Mouse (Mus musculus) spleen, postnatal 10 days (tissue): ENCODE measurements at regions not wholly inside any gene's neighbourhood (a gene's known extent, or its start where the extent isn't known, plus 50 kb on each side); places are given as distances from the start of the nearest gene placed in this dataset.
A peak's percentile ranks its signal among the peaks of the same experiment; 100 is the strongest.

Experiments used
- DNase-seq, 2 experiments: peaks; one replicate each; pipeline ENCODE4 v3.0.0; 2021 to 2022; ENCODE audit warnings: low spot score in 2 of 2

DNA sequence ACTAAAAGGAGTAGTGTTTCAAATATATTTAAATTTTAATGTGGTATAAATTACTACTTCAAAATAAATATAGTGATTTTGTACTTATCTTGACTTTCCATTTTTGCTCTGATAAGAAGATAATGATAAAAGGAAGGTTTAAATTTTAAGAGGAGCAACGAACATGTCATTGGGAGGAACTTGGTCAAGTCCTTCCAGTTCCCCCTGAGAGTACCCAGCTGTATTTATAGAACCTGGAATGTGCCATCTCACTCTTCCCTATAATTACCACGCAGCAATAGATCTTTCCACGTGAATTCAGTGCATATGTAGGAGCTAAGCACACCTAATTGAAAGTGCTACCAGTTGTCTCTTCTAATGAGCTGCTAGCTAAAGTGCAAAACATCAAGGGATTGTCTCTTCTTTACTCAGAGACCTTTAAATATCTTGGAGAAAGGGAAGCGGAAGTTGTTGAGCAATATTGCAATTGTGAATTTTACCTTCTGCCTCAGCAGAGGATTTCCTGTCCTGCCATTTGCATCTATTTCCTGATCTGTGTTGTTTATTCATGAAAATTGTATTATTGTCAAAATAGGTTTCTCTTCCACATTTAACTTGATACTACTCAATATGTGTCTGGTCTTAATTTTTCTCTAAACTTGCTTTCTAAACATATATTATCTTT lies 1243.0 kb upstream of the Zeb2 start:
- DNase-seq = no peak

DNA sequence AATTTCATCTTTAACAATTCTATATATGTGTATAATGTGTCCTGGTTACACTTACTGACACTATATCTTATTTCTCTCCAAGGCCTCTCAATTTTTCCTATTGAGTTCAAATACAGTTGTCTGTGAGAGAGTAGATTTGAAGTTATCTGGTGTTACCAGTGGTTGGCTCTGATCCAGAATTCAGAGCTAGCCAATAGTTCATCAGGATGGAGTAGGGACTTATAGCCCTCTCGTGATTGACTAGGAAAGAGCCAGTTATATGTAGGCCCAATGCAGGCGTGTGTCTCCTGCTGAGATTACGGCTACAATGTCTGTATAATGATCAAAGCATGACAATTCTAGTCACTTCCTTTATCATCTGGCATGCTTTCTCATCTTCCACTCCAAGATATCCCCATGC lies 1241.0 kb upstream of the Zeb2 start:
- no peak for DNase-seq

DNA sequence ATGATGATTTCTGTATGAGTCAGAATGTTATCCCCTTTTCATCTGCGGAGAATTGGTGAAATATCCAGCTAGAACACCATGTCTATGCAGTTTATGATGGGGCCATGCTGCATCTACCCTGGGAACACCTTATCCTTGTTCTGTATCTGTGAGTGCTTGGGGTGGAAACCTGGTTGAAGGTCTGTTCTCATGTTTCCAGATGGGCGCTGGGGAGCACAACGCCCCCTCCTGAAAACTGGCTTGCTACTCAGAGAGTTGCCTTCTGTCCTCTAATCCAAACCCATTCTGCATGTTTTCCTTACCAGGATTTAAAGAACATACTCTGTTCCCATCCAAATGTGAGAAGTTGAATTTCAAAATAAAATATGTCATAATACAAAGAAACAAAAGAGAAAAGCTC lies 1239.5 kb upstream of the Zeb2 start:
- DNase-seq = no peak

DNA sequence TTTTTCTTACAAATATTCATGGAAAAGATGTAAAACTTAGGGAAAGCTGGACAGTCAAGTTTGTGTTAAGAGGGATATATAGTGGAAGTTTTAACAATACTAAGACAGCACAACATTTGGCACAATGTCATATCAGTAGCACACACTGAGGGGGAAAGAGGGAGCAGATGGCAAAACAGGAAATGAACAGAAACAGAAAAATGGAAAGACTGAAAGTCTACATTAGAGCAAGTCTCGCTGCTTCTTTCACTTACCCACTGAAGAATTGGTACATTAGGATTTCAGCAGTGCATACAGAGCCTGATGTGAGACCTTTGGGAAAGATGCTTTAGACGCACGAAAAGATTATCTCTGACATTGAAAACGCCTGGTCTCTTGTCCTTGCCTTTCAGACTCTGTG lies 1223.5 kb upstream of the Zeb2 start:
- no peak for DNase-seq

DNA sequence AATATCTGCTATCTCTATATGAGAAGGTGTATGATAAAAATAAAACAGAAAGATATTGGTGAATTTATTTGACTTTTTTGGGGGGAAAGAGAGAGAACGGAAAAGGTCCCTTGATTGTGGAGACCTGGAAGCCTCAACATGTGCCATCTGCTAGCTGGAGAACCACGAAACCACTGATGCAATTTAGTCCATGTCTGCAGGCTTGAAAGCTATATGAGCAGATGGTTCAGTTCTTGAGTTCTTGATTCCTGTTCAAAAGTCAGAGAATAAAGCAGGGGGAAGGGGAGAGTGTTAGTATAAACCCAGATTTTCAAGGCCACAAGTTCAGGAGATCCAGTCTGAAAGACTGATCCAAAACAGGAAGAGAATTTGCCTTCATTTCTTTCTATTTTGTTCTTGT lies 1199.5 kb upstream of the Zeb2 start:
- no peak for DNase-seq

DNA sequence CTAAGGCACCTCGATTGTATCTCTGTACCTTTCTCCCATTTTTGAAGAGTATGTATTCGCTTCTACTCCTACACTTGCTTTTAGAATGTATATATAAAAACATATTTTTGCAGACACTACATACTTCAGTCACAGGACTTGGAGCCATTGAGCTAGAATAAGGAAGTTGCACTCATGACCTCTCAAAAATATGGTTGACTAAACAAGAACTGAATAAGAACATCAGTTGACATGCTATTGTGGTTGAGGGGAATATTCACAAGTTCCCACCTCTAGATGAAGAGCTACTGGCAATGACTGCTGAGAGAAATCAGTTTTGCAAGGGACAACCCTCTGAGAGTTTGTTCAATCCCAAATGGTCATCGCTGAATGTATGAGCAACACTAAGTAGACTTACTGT lies 1198.0 kb upstream of the Zeb2 start:
- no peak for DNase-seq

DNA sequence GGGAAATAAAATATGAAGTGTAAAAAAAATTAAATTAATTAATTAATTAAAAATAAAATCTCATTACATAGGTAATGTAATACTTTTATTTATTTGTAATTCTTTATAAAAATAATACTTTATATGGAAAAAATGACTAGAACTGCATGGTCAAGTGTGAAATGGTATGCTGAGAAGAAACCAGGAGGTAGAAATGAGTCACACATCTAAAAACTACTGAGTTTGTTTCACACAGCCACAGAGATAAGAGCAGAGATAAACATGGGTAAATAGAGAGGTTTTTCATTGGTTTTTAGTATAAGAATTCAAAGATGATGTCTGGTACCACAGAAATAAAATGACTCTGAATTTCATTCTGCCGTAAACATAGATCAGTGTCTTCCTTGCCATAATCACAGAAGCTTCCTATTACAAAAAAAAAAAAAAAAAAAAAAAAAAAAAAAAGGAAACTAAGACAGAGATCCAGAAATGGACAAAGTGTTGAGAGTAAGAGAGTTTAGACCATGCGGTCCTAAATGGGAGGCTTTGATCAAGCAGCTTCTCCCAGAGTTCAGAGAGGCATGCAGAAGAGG lies 1190.5 kb upstream of the Zeb2 start:
- no peak for DNase-seq

DNA sequence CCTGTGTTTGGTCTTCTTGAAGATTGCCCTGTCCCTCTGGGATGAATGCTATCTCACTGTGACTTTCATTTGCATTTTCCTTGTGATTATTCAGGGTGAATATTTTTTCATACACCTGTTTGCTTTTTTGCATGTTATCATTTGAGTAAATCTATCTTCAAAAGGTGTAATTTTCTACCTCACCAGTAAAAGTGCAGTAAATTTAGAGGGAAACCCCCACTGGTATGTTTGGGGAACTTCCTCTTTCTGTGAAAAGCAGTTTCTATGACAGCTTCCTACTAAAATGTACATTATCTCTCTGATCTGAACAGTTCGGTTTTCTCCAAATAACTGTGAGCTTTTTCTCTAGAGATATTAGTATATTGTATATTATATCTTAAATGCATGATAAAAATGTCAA lies 1185.4 kb upstream of the Zeb2 start:
- no peak for DNase-seq

DNA sequence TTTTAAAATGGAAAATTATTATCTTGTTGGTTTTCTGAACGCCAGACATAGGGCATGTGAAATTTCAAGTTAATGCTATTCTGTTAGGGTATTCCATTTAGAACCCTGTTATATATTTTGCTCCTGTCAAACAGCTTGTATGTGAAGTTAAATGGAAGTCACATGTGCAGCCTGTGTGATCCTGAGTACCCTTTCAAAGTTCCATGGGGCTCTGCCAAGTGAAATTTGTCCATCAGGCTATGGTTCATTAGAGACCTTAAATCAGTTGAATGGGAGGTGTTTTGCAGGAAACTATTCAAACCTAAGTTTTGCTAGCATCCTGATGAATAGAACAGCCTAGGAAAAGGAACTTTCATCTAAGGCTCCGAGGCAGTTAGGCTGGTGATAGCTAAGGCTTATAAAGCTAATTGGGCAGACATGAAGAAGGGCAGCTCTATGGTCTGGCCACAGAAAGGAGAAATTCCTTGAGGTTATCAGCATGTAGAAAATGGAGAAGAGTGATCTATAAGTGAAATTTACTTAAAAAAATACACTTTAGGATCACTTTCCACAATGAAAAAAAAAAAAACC lies 1180.2 kb upstream of the Zeb2 start:
- DNase-seq = no peak

DNA sequence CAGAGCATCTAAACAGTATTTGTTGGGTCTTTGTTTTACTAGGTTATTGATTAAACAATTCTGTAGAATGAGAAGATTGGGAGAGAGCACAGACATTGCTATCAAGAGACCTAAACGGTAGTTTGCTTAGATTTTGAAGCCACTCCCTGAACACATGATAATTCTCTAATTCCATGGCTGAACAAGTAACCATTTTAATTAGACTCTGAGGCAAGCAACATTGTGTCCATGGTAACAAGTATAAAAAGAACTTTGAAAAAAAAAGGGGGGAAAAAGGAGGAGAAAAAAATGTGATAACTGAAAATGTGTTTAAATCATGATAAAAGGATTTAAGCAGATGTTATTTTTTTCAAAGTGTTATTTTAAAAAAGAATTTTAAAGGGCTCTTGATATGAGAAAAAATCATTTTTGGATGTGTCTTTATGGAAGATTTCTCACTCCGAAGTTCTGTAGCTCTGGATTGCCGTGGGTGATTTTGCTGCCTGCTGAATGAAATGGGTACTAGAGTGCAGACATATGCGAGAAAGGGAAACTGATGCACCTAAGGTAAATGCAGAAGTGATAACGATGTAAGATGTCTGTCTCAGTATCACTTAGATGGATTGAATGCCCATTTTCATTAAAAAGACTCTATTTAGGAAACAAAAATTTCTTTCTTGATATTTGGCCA lies 1166.9 kb upstream of the Zeb2 start:
- no peak for DNase-seq

DNA sequence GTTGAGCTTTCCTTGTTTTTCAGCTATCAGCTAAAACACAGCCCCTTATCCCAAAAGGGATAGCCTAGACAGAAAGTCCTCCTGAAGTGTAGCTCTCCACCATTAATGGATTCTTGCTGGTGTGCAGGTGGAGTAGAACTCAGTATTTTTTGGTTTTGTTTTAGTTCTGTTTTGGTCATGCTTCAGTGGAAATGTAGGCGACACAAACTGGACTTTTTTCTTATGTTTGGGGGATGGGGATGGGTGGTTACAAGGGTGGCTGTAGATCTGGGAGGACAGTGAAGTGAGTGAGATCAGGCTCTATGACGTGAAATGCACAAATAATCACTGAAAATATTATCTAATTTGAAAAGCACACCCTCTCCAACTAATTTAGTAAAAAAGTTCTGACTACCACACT lies 1163.6 kb upstream of the Zeb2 start:
- no peak for DNase-seq

DNA sequence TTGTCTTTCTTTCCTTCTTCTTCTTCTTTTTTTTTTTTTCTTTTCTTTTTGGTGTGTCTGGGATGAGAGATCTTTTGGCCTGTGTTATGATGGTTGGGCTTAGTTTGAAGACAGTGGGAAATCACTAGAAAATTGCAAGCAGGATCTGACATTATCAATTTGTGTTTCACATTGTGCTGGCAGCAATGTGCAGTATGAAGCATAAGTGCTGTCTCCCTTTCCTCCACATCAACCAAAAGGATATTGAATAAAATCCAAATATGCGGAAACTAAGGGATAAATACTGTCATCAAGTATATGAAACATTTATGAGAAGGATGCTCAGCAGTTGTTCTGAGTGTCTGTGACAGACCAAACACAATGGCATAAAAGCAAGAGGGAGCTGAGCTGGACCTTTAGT lies 1144.4 kb upstream of the Zeb2 start:
- no peak for DNase-seq

DNA sequence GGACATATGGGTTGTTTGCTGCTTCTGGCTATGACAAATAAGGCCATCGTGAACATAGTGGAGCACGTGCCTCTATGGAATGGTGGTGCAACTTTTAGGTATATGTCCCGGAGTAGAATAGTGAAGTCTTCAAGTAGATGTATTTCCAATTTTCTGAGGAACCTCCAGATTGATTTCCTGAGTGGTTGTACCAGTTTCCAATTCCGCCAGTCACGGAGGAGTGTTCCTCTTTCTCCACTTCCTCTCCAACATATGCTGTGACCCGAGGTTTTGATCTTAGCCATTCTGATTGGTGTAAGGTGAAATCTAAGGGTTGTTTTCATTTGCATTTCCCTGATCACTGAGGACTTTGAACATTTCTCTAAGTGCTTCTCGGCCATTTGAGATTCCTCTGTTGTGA lies 1134.4 kb upstream of the Zeb2 start:
- no peak for DNase-seq

DNA sequence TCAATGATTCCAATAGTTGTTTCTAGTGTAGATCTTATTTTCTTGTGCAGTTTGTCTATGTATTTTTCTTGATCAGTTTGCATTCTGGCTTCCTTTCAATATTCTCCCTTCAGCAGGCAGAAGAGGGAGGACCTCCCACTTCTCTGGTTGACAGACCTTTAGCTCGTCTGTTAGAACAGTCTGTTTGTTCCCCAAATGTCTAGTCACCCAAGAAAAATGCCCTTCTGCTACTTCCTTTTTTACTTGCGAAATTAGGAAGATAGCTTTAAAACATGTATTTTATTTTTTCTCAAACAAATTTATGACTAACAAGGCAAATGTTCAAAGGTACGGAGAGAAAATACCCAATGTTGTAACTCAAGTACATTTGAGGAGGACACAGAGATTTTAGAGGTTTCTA lies 1128.5 kb upstream of the Zeb2 start:
- no peak for DNase-seq

DNA sequence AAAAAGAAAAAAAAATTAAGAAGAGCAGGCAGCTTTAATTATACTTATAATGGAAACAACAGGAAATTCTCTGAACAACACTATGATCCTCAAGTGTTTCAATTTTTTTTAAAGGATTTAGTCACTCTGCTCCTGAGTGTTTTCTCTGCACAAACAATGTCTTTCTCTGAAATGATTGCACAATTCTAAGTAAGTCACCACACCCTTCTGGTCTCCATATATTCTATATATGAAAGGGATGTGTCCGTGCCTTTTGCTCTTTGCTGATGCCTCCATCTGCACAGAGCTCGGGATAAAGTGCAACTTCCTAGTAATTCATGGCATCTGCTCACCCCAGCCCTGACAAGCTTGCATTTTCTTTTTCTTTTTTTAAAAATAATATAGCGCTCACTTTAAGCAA lies 1127.5 kb upstream of the Zeb2 start:
- no peak for DNase-seq

DNA sequence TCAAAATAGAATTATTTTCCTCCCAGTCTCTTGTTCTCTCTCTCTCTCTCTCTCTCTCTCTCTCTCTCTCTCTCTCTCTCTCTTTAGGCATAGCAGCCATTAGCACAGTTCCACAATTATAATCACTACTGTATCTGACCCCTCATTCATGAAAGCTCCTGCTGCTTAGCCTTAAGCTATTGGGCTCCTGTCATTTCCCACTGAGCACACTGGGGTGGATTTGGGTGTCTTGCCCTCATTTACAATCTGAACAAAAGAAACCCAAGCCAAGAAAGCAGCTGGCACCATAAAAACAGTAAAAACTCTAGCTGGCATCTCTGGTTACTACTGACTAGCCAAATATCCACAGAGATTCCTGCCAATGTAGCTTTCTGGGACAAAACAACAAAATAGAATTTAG lies 1125.6 kb upstream of the Zeb2 start:
- no peak for DNase-seq

DNA sequence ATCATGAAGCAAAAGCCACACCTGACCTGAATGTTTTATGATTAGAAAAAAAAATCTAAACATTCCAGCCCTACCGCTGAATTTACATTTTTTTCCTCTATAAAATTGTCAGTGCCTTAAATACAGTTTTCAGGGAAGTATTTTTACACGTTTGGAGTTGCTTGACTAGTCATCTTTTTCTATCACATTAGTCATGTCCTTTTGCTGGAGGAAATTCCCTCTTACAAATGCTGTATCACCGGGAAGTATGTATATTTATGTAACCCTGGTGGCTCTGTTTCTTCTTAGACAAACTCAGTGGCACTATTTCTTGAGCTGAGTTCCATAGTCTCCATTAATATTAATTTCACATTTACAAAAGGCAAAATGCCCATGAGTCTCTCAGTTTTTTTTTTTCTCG lies 1122.7 kb upstream of the Zeb2 start:
- no peak for DNase-seq

DNA sequence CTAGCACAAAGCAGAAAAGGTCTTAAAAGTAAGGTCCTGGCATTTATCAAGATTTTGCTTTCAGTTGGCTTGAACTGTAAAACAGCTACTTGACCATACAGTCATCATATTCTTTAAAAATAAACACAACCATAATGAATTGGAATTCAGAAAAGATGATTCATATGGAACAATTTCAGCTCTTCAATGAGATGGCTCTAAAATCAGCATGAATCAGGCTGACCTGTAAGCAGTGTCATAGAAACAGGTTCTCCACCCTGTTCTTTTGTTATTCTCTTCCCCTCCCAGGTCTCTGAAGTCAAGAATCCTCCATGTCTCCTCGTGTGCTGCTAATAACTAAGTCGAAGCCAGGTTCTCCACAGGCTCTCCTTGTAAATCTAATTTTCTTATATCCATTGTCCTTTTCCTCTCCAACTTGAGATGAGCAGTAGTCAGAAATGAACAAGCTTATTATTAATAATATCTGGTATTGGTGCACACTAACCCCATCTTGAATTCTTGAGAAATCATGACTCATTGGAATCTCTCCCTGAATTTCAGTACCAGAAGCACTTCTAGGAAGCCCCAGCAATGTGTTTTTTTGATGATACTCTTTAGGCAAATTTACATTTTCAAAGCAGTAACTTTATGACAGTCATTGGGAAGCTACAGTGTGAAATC lies 1113.7 kb upstream of the Zeb2 start:
- DNase-seq = no peak

DNA sequence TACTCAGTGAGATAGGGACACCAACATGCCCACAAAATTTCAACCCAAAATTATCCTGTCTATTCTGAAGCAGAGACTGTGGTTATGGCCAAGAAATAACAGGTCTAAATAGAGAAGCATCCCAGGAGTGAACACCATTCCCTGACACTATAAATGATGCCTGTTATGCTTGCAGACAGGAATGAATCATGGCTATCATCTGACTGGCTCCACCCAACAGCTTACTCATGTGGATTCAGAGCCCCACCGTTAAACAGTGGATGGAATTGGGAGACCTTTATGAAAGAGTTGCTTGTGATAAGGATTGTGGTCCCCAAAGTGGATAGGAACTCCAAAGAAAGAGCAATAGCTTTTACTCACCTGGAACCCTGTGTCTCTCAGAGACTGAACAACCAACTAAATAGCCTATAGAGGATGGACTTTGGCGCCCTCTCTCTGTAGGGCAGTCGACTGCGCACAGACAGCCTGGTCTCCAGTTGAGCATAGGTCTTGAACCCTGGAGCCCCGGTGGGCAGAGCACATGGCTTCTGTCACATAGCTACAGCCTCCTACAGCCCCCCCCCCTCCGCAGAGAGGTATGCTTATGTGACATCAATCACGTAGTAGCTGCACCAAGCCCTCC lies 1101.3 kb upstream of the Zeb2 start:
- peak in 1 of 2 experiments; percentile 28 for DNase-seq

DNA sequence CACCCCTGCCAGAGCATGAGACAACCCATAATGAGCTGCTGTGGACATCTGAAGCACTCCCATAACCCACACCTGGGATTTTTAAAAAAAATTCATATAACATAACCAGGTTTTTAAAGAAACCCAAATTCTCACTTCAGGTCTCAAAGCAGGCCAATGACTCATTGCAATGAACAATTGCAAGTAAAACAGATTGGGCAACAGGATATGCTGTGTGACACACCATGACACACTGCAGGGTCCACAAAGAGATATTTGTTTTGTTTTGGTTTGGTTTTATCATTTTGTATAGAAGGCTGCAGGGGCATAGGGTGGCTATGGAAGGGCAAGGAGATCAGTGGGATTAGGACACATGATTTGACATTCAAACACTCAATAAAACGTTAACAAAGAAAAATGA lies 1082.1 kb upstream of the Zeb2 start:
- no peak for DNase-seq

DNA sequence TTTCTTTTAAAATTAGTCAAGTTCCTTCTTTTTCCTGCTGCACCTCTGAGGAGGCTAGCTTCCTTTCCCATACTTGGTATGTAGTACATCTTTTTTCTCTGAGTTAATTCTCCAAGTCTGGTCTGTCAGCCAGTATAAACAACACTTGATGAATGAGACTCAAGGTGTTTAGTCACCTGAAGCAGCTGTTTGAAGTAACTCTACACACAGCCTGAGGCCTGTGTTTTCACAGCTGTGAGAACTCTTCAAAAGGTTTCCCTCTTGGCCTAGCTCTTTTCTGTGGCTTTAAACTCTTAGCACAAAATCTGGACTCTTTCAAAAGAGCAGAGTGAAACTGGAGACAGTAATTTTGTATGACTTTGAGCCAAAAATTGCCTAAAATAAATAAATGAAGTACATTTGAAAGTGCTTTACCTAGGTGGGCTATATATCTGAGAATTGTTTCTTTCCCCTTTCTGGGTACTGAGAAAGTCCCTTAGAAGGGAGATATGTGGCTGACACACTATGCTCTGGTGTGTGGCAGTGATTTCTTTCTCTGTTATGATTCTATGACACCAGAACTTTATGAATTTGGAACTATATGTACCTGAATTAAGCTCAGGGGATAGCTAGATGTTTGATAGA lies 1070.2 kb upstream of the Zeb2 start:
- DNase-seq = no peak

DNA sequence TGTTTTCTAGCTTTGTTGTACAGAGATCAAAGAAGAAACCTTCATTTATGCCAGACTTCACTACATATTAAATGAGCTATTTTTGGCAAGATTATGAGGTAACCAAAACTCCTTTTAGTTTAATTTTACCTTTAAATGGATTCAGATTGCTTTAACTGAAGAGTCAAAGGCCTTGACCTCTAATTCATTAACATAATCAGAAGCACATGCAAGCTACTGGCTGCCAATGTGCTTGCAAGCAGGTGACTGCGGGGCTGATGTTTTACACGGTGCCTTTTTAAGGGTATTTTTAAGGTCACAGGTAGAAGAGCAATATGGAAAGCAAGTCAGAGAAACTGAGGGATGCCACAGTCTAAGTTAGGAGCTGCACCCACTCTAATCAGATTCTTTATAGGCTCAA lies 1066.0 kb upstream of the Zeb2 start:
- no peak for DNase-seq
